Mouse (Mus musculus) stomach, postnatal 0 days (tissue): ENCODE results near the gene Eras. TPM values are rescaled to one million over a fixed set of nuclear protein-coding genes. Genes with fewer than 3 reads are reported as not detected.

Experiments used
- ATAC-seq: fragments of 200-750 bp; cut with Nextera tagmentation; 2 replicates; pipeline ENCODE4 v1.8.0; 2017; ENCODE audit not compliant: low FRiP score, low TSS enrichment
- DNase-seq: peaks from one replicate; pipeline ENCODE4 v3.0.0-alpha.2; 2016; ENCODE audit warnings: low spot score
- H3K27ac ChIP-seq: fragments of 300-500 bp; sonication (generic); replicated peaks from 2 replicates; pipeline ENCODE4 v1.5.1; 2014; ENCODE audit warnings: mild to moderate bottlenecking, control low read depth
- H3K27me3 ChIP-seq: fragments of 300-500 bp; sonication (generic); 2 replicates; pipeline ENCODE4 v1.6.1; 2014; ENCODE audit warnings: low read length; ENCODE audit not compliant: control insufficient read depth, insufficient read depth
- H3K36me3 ChIP-seq: fragments of 300-500 bp; sonication (generic); 2 replicates; pipeline ENCODE4 v1.6.1; 2014; ENCODE audit warnings: low read length, mixed read lengths; ENCODE audit not compliant: control insufficient read depth, insufficient read depth
- H3K4me1 ChIP-seq: fragments of 300-500 bp; sonication (generic); replicated peaks from 2 replicates; pipeline ENCODE4 v1.6.1; 2014; ENCODE audit warnings: antibody characterized with exemption; ENCODE audit not compliant: control insufficient read depth, insufficient read depth
- H3K4me2 ChIP-seq: fragments of 300-500 bp; sonication (generic); replicated peaks from 2 replicates; pipeline ENCODE4 v1.6.1; 2014; ENCODE audit warnings: low read depth, mild to moderate bottlenecking, control low read depth, moderate library complexity
- H3K4me3 ChIP-seq: fragments of 300-500 bp; sonication (generic); 2 replicates; pipeline ENCODE4 v1.5.1; 2014; ENCODE audit warnings: low read depth, low read length, control low read depth
- H3K9ac ChIP-seq: fragments of 300-500 bp; sonication (generic); 2 replicates; pipeline ENCODE4 v1.6.1; 2014; ENCODE audit warnings: mild to moderate bottlenecking, low read length, control low read depth, mixed read lengths
- H3K9me3 ChIP-seq: fragments of 300-500 bp; sonication (generic); 2 replicates; pipeline ENCODE4 v1.6.1; 2016; ENCODE audit warnings: low read length; ENCODE audit not compliant: control insufficient read depth
- CTCF ChIP-seq: IDR thresholded peaks from 2 replicates; pipeline ENCODE4 v1.5.1; 2016; ENCODE audit warnings: antibody characterized with exemption, low read depth, mild to moderate bottlenecking, moderate library complexity
- EP300 ChIP-seq: optimal IDR thresholded peaks from 2 replicates; pipeline ENCODE3; 2016; ENCODE audit warnings: antibody characterized with exemption
- WGBS: fragments of 180-500 bp; shearing (Covaris S2); extraction: QIAGEN DNeasy Blood & Tissue Kit; methylation state at CpG from one replicate; pipeline ENCODE4 v1.1.7; 2014; 5-methylcytosine and 5-hydroxymethylcytosine counted together
- polyA plus RNA-seq: library from polyadenylated mRNA; unstranded; fragments of >200 nt; fragmentation: Nextera tagmentation; extraction: Ambion mirVana; gene quantifications from 2 replicates; pipeline ENCODE4 v1.2.1, GENCODE M21; 2015

The Eras gene
- not detected in 2 replicates for polyA plus RNA-seq

DNA sequence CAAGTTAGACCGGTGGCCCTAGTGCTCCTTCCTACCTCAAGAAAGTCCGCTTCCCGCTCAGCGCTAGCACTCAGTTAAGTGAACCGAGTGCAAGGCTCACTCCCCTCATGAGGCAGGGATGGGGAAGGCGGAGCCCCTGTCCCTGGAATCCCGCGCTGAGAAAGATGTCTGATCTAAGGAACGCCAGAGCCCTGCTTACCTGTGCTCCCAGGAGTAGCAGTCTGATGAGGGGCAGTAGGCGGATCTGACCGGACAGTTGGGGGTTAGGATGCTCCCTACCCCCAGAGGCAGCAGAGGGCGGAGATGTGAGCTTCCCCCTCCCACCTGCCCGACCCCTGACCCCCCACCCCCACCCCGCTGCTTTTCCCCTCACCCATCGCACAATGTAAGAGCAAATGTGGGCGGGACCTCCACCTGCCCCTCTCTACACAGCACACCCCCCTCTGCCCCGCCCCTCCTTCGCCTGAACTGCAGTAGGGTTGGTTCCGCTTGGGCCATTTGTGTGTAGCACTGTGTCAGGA, at the start of gene Eras:
Eras (minus strand) TSS at position 338 of the 521 bp plus-strand sequence.
- Histone ChIP-seq H3K9ac (no peak within 1 kb of the TSS), H3K27me3 (no peaks in the 10 kb centered on the region), H3K4me1 (no peaks in the 10 kb centered on the region), H3K4me3 (no peak within 1 kb of the TSS), H3K27ac (no peak within 1 kb of the TSS), H3K36me3 (peaks cover 2% of the 10 kb centered on the region; the same call in 1 of the 2 replicates), H3K4me2 (no peak within 1 kb of the TSS), H3K9me3 (no peaks in the 10 kb centered on the region)
- TF ChIP-seq EP300: no peak
- TF ChIP-seq CTCF: no peak
- DNase-seq (no peak), ATAC-seq (no peak)
- 18% methylated on average over 12 of the region's 19 CpGs for WGBS

DNA sequence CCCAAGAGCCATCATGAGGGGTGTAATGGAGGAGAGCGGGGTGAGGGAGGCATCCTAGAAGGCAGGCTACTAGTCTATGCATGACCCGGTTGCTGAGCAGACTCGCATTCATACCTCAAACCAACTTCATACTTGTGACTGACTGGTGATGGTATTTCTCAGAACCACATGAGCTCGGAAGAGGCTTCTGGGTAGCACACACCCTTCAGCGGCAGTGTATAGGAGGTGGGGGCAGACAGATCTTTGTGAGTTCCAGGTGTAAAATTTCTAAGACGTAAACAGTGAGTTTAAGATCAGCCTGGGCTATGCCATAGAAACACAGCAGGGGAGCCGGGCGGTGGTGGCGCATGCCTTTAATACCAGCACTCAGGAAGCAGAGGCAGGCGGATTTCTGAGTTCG, 49.5 kb upstream of the Eras start, which contains the start of gene Gata1:
Gata1 (minus strand) TSS at position 180 of the 400 bp plus-strand sequence.
- no peak within 1 kb of the TSS for H3K27ac ChIP-seq
- no peak for TF ChIP-seq CTCF
- no peak for TF ChIP-seq EP300
- H3K9me3 ChIP-seq: no peaks in the 10 kb centered on the region
- H3K27me3 ChIP-seq: no peaks in the 10 kb centered on the region
- H3K4me3 ChIP-seq: no peak within 1 kb of the TSS
- no peak within 1 kb of the TSS for H3K9ac ChIP-seq
- H3K4me2 ChIP-seq: no peak within 1 kb of the TSS
- no peaks in the 10 kb centered on the region for H3K4me1 ChIP-seq
- ATAC-seq (no peak), DNase-seq (no peak)
- H3K36me3 ChIP-seq: no peaks in the 10 kb centered on the region
- WGBS: 88% methylated on average over 11 of the region's 11 CpGs

DNA sequence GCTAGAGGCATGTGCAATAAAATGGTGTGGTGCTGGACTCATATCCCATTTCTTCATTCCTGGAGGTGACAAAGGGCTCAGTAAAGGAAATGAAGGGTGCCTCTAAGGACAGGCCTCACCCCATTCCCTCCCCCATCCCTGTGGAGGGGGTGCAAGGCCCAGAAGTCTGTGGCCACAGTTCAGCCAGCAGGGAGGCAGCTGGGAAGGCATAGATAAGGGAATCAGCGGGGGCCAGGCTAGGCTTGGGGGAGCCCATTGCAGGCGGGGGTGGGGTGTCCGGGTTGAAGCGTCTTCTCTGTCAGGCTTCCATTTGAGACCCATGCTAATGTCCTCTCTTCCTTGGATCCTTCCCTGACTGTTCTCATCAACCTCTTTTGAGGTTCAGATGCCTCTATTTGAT, 42.9 kb upstream of the Eras start:
- Histone ChIP-seq H3K9ac (no peak overlapping the region), H3K27ac (no peak overlapping the region), H3K27me3 (no peaks in the 10 kb centered on the region), H3K4me1 (no peaks in the 10 kb centered on the region), H3K4me2 (no peak overlapping the region), H3K36me3 (no peaks in the 10 kb centered on the region), H3K4me3 (no peak overlapping the region), H3K9me3 (no peaks in the 10 kb centered on the region)
- WGBS: 45% methylated on average over 2 of the region's 4 CpGs
- TF ChIP-seq CTCF (no peak), EP300 (no peak)
- ATAC-seq: no peak
- DNase-seq: no peak

DNA sequence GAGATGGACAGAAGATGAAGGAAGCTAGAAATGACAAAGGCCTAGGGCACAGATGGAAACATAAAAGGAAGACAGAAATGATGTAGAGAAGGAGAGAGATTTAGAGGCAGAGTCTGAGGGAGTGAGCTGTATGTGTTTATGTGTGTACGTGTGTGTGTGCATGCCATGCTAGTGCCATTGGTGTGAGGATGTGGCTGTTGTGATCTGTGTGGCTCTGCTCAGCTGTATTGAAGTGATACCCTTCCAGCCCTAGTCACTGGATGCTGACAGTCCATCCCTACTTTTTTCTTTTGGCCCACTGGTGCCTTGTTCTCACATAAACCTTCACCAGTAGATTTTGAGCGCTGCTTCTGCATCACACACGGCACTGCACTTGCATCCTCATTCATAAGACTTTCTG, 40.5 kb upstream of the Eras start:
- H3K4me2 ChIP-seq: no peak overlapping the region
- 77% methylated on average over 3 of the region's 3 CpGs for WGBS
- no peak overlapping the region for H3K9ac ChIP-seq
- DNase-seq (no peak), ATAC-seq (no peak)
- H3K36me3 ChIP-seq: no peaks in the 10 kb centered on the region
- H3K27ac ChIP-seq: no peak overlapping the region
- TF ChIP-seq CTCF (no peak), EP300 (no peak)
- H3K4me3 ChIP-seq: no peak overlapping the region
- H3K9me3 ChIP-seq: no peaks in the 10 kb centered on the region
- H3K4me1 ChIP-seq: no peaks in the 10 kb centered on the region
- H3K27me3 ChIP-seq: no peaks in the 10 kb centered on the region

DNA sequence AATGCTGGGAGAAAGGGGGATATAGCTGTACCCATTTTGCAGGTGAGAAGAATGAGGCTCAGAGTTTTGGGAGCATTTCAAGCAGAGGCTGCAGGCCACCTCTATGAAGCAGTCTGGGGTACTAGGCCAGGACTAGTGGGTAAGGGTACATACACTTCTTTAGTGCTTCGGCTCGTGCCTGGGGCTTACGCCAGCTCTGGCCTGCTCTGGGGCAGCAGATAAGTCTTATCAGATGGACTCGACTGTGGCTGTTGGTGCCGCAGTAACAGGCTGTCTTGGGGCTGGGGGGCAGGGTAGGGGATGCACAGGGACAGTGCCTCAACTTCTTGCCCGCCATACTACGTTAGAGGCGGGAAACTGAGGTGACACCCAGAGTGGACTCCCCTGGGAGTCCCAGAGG, 39.8 kb upstream of the Eras start:
- H3K9ac ChIP-seq: no peak overlapping the region
- no peaks in the 10 kb centered on the region for H3K9me3 ChIP-seq
- no peak overlapping the region for H3K27ac ChIP-seq
- H3K27me3 ChIP-seq: no peaks in the 10 kb centered on the region
- no peak overlapping the region for H3K4me2 ChIP-seq
- 63% methylated on average over 8 of the region's 8 CpGs for WGBS
- no peak for TF ChIP-seq EP300
- no peak for TF ChIP-seq CTCF
- DNase-seq: no peak
- no peak for ATAC-seq
- H3K4me1 ChIP-seq: no peaks in the 10 kb centered on the region
- no peak overlapping the region for H3K4me3 ChIP-seq
- H3K36me3 ChIP-seq: no peaks in the 10 kb centered on the region

DNA sequence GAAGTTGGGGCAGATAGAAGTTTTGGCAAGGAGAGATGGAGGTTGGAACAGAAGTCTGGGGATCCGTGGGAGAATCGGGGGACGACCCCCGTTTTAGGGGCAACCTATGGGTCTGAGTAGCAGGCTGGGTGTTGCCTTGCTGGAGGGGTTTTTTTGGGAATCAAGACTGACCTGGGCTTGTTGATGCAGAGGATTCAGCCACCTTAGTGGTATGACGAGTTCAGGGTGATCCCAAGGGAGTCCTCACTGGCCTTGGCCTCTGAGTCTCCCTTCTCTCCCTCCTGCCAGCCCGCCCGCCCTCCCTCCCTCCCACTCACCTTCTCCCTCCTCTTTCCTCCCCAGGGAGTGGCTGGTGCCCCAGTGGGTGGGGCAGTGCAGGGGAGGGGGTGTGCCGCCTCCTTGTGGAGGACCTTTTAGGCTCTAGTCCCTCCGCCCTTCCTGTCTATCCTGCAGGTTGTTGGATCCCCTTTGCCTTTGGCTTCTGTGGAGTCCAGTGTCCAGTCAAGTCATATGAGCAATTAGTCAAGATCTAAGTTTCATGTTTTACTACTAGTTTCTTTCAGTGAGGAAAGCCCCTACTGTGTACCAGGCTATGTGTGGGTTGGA, 39.3 kb upstream of the Eras start:
- Histone ChIP-seq H3K27ac (no peak overlapping the region), H3K4me2 (no peak overlapping the region), H3K9ac (no peak overlapping the region), H3K36me3 (no peaks in the 10 kb centered on the region), H3K9me3 (no peaks in the 10 kb centered on the region), H3K4me3 (no peak overlapping the region), H3K27me3 (no peaks in the 10 kb centered on the region), H3K4me1 (no peaks in the 10 kb centered on the region)
- ATAC-seq: no peak
- no peak for DNase-seq
- TF ChIP-seq CTCF (no peak), EP300 (no peak)
- WGBS: 82% methylated on average over 5 of the region's 9 CpGs
